Mouse (Mus musculus): ENCODE measurements around the gene Mrps21. TPM values are rescaled to one million over a fixed set of nuclear protein-coding genes. Genes with fewer than 3 reads are reported as not detected.

Gene Mrps21
- total and polyA plus RNA-seq, 3 experiments = 40.2 to 624 (median 190) TPM

GRCm38 (mm10) chr3:95829053-95829452 is 42.3 kb downstream of the Mrps21 start:
- DNase-seq (ENCODE audit: low spot score) (no peak), ATAC-seq (ENCODE audit: extremely low read depth, insufficient number of reproducible peaks, low FRiP score, poor library complexity, severe bottlenecking) (no peak)
- Histone ChIP-seq H3K27me3 (ENCODE audit: insufficient read depth, low read length) (no peaks in the 10 kb centered on the region), H3K9me3 (replicated peaks) (no peaks in the 10 kb centered on the region), H3K4me1 (ENCODE audit: insufficient read depth, low read depth, low read length) (peaks cover 5% of the 10 kb centered on the region; the same call in 1 of the 2 replicates), H3K4me3 (ENCODE audit: low read depth, low read length) (no peak overlapping the region), H3K36me3 (replicated peaks) (peaks cover 71% of the 10 kb centered on the region)
- TF ChIP-seq GATA1 (IDR thresholded peaks at IDR 0.05; ENCODE audit: borderline replicate concordance, low read length) (no peak), POLR2AphosphoS5 (IDR thresholded peaks at IDR 0.05; ENCODE audit: insufficient replicate concordance, low read depth, low read length) (no peak), CTCF (IDR thresholded peaks at IDR 0.05; ENCODE audit: low read depth, low read length) (no peak), TAL1 (conservative IDR thresholded peaks at IDR 0.05; ENCODE audit: low read depth, low read length) (no peak), GATA2 (IDR thresholded peaks at IDR 0.05; ENCODE audit: borderline replicate concordance, low read depth, low read length) (no peak)

GRCm38 (mm10) chr3:95826275-95826674 is 45.0 kb downstream of the Mrps21 start:
- H3K9me3 ChIP-seq (replicated peaks) = no peaks in the 10 kb centered on the region
- no peak for ATAC-seq (ENCODE audit: extremely low read depth, insufficient number of reproducible peaks, low FRiP score, poor library complexity, severe bottlenecking)
- H3K27me3 ChIP-seq (ENCODE audit: insufficient read depth, low read length) = no peaks in the 10 kb centered on the region
- H3K4me1 ChIP-seq (ENCODE audit: insufficient read depth, low read depth, low read length) = 0 out of 2 replicates have a peak, but pooled peaks cover 2% of the 10 kb centered on the region
- H3K4me3 ChIP-seq (ENCODE audit: low read depth, low read length) = no peak overlapping the region
- no peak for TF ChIP-seq GATA2 (IDR thresholded peaks at IDR 0.05; ENCODE audit: borderline replicate concordance, low read depth, low read length)
- no peak for TF ChIP-seq TAL1 (conservative IDR thresholded peaks at IDR 0.05; ENCODE audit: low read depth, low read length)
- TF ChIP-seq CTCF (IDR thresholded peaks at IDR 0.05; ENCODE audit: low read depth, low read length) = no peak
- no peak for TF ChIP-seq POLR2AphosphoS5 (IDR thresholded peaks at IDR 0.05; ENCODE audit: insufficient replicate concordance, low read depth, low read length)
- TF ChIP-seq GATA1 (IDR thresholded peaks at IDR 0.05; ENCODE audit: borderline replicate concordance, low read length) = no peak
- no peak for DNase-seq (ENCODE audit: low spot score)
- peaks cover 51% of the 10 kb centered on the region for H3K36me3 ChIP-seq (replicated peaks)

GRCm38 (mm10) chr3:95820046-95821010 is 51.0 kb downstream of the Mrps21 start:
- Histone ChIP-seq H3K27me3 (ENCODE audit: insufficient read depth, low read length) (no peaks in the 10 kb centered on the region), H3K36me3 (replicated peaks) (peaks cover 21% of the 10 kb centered on the region), H3K4me3 (ENCODE audit: low read depth, low read length) (peak overlapping the region; percentile 86), H3K9me3 (replicated peaks) (no peaks in the 10 kb centered on the region), H3K4me1 (ENCODE audit: insufficient read depth, low read depth, low read length) (peaks cover 27% of the 10 kb centered on the region)
- no peak for TF ChIP-seq POLR2AphosphoS5 (IDR thresholded peaks at IDR 0.05; ENCODE audit: insufficient replicate concordance, low read depth, low read length)
- no peak for TF ChIP-seq GATA2 (IDR thresholded peaks at IDR 0.05; ENCODE audit: borderline replicate concordance, low read depth, low read length)
- no peak for TF ChIP-seq GATA1 (IDR thresholded peaks at IDR 0.05; ENCODE audit: borderline replicate concordance, low read length)
- no peak for TF ChIP-seq TAL1 (conservative IDR thresholded peaks at IDR 0.05; ENCODE audit: low read depth, low read length)
- TF ChIP-seq CTCF (IDR thresholded peaks at IDR 0.05; ENCODE audit: low read depth, low read length) = no peak
- DNase-seq (ENCODE audit: low spot score) (no peak), ATAC-seq (ENCODE audit: extremely low read depth, insufficient number of reproducible peaks, low FRiP score, poor library complexity, severe bottlenecking) (no peak)

- Histone ChIP-seq H3K36me3 (replicated peaks) (peaks cover 19% of the 10 kb centered on the region), H3K4me3 (ENCODE audit: low read depth, low read length) (peak overlapping the region; percentile 86), H3K27me3 (ENCODE audit: insufficient read depth, low read length) (no peaks in the 10 kb centered on the region), H3K9me3 (replicated peaks) (no peaks in the 10 kb centered on the region), H3K4me1 (ENCODE audit: insufficient read depth, low read depth, low read length) (peaks cover 31% of the 10 kb centered on the region)
- TF ChIP-seq GATA1 (IDR thresholded peaks at IDR 0.05; ENCODE audit: borderline replicate concordance, low read length) (no peak), TAL1 (conservative IDR thresholded peaks at IDR 0.05; ENCODE audit: low read depth, low read length) (no peak), GATA2 (IDR thresholded peaks at IDR 0.05; ENCODE audit: borderline replicate concordance, low read depth, low read length) (no peak), POLR2AphosphoS5 (IDR thresholded peaks at IDR 0.05; ENCODE audit: insufficient replicate concordance, low read depth, low read length) (no peak), CTCF (IDR thresholded peaks at IDR 0.05; ENCODE audit: low read depth, low read length) (no peak)
- ATAC-seq (ENCODE audit: extremely low read depth, insufficient number of reproducible peaks, low FRiP score, poor library complexity, severe bottlenecking) = peak; percentile 92
- DNase-seq (ENCODE audit: low spot score) = peak; percentile 95
Measured at GRCm38 (mm10) chr3:95819351-95819985, 51.9 kb downstream of the Mrps21 start.

- no peaks in the 10 kb centered on the region for H3K27me3 ChIP-seq (ENCODE audit: insufficient read depth, low read length)
- no peaks in the 10 kb centered on the region for H3K9me3 ChIP-seq (replicated peaks)
- TF ChIP-seq GATA1 (IDR thresholded peaks at IDR 0.05; ENCODE audit: borderline replicate concordance, low read length) (no peak), CTCF (IDR thresholded peaks at IDR 0.05; ENCODE audit: low read depth, low read length) (no peak), POLR2AphosphoS5 (IDR thresholded peaks at IDR 0.05; ENCODE audit: insufficient replicate concordance, low read depth, low read length) (no peak), GATA2 (IDR thresholded peaks at IDR 0.05; ENCODE audit: borderline replicate concordance, low read depth, low read length) (no peak), TAL1 (conservative IDR thresholded peaks at IDR 0.05; ENCODE audit: low read depth, low read length) (no peak)
- H3K36me3 ChIP-seq (replicated peaks) = peaks cover 23% of the 10 kb centered on the region
- DNase-seq (ENCODE audit: low spot score) = peak; percentile 39
- no peak for ATAC-seq (ENCODE audit: extremely low read depth, insufficient number of reproducible peaks, low FRiP score, poor library complexity, severe bottlenecking)
- H3K4me3 ChIP-seq (ENCODE audit: low read depth, low read length) = peak within 1 kb of the TSS; percentile 86
- peaks cover 33% of the 10 kb centered on the region for H3K4me1 ChIP-seq (ENCODE audit: insufficient read depth, low read depth, low read length)
Measured at GRCm38 (mm10) chr3:95818571-95819288, 52.6 kb downstream of the Mrps21 start, which contains the start of gene Rprd2. Gene Rprd2 (minus strand): TSS chr3:95818863.
